Mouse (Mus musculus) thymus, adult 2 months (tissue): ENCODE data around the gene Nrg3.

Experiments used
- CTCF ChIP-seq: fragments of 200-500 bp; IDR thresholded peaks from 2 replicates; pipeline ENCODE4 v1.5.1; 2012; ENCODE audit warnings: mild to moderate bottlenecking, control low read depth, low read length, moderate library complexity, borderline replicate concordance; ENCODE audit not compliant: control insufficient read depth, poor library complexity, insufficient read depth; ENCODE audit errors: extremely low read depth
- POLR2A ChIP-seq: fragments of 200-500 bp; IDR thresholded peaks from 2 replicates; pipeline ENCODE4 v1.6.1; 2012; ENCODE audit warnings: mild to moderate bottlenecking, low read length, control low read depth, moderate library complexity; ENCODE audit not compliant: control insufficient read depth, poor library complexity, insufficient read depth; ENCODE audit errors: extremely low read depth

DNA sequence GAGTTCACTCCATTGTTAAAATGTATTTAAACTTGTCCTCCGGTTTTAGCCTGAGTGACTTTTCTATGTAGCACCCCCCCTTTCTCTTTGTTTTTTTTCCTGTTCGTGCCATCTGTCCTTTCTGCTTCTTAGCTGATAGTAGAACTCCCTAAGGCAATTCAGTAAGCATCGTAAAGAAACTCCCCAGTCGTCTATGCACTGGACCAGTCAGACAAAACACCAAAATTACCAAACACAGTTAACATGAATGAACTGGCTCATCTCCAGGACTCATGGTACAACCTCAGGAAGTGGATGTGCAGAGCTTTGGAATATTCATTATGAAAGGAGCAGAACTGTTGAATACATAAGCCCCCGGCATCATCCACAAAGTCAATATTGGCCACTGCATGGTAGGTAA lies 429.5 kb downstream of the Nrg3 start:
- TF ChIP-seq CTCF (no peak), POLR2A (no peak)
